Mouse (Mus musculus) embryonic facial prominence, embryonic 12.5 days (tissue): ENCODE measurements around the gene Zfhx3. TPM values are rescaled to one million over a fixed set of nuclear protein-coding genes. Genes with fewer than 3 reads are reported as not detected.

Source experiments
- ATAC-seq: fragments of 200-750 bp; cut with Nextera tagmentation; 2 replicates; pipeline ENCODE4 v1.8.0; 2017; ENCODE audit not compliant: insufficient number of reproducible peaks, insufficient read depth, low FRiP score, low TSS enrichment
- H3K27ac ChIP-seq: fragments of 300-500 bp; sonication (generic); 2 replicates; pipeline ENCODE4 v1.5.1; 2016; ENCODE audit warnings: mild to moderate bottlenecking
- H3K27me3 ChIP-seq: fragments of 300-500 bp; sonication (generic); 2 replicates; pipeline ENCODE4 v1.6.1; 2016; ENCODE audit warnings: mild to moderate bottlenecking, moderate library complexity
- H3K36me3 ChIP-seq: fragments of 300-500 bp; sonication (generic); 2 replicates; pipeline ENCODE4 v1.6.1; 2016; ENCODE audit warnings: mild to moderate bottlenecking
- H3K4me1 ChIP-seq: fragments of 300-500 bp; sonication (generic); 2 replicates; pipeline ENCODE4 v1.6.1; 2016
- H3K4me2 ChIP-seq: fragments of 300-500 bp; sonication (generic); replicated peaks from 2 replicates; pipeline ENCODE4 v1.6.1; 2016; ENCODE audit warnings: mild to moderate bottlenecking, moderate library complexity
- H3K4me3 ChIP-seq: fragments of 300-500 bp; sonication (generic); 2 replicates; pipeline ENCODE4 v1.5.1; 2016; ENCODE audit warnings: mild to moderate bottlenecking
- H3K9ac ChIP-seq: fragments of 300-500 bp; sonication (generic); 2 replicates; pipeline ENCODE4 v1.6.1; 2016; ENCODE audit warnings: mild to moderate bottlenecking, moderate library complexity
- H3K9me3 ChIP-seq: fragments of 300-500 bp; sonication (generic); 2 replicates; pipeline ENCODE4 v1.6.1; 2016; ENCODE audit warnings: mild to moderate bottlenecking, moderate library complexity
- WGBS: fragments of 180-500 bp; shearing (Covaris S2); methylation state at CpG from one replicate; pipeline ENCODE4 v1.1.7; 2016; 5-methylcytosine and 5-hydroxymethylcytosine counted together
- polyA plus RNA-seq: library from polyadenylated mRNA; unstranded; fragments of >200 nt; fragmentation: Nextera tagmentation; extraction: Ambion mirVana; gene quantifications from 2 replicates; pipeline ENCODE4 v1.2.1, GENCODE M21; 2016

Gene Zfhx3
- polyA plus RNA-seq, 1 experiment from 2014 or later: 43.1 TPM

DNA sequence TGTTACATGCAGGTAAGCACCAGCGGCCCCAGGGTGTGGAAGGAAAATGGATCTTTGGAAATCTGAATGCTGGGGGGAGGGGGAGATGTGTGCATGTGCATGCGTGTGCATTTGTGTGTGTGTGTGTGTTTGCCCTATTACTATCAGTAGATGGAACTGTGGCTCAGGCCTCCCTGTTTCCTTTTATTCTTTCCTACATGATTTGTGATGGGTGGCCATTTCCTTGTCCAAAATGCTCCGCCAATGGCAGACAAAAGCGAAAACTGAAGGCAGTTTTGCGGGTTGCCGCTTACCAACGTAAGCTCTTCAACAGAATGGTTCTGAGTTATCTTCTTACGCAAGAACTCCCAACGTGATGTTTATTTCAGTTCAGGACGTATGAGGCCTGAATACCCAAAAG is 910.6 kb downstream of the Zfhx3 start:
- Histone ChIP-seq H3K36me3 (peaks cover 10% of the 10 kb centered on the region), H3K27ac (no peak overlapping the region), H3K4me2 (no peak overlapping the region), H3K9ac (no peak overlapping the region), H3K4me1 (0 out of 2 replicates have a peak, but pooled peaks cover 11% of the 10 kb centered on the region), H3K9me3 (no peaks in the 10 kb centered on the region), H3K27me3 (no peaks in the 10 kb centered on the region), H3K4me3 (no peak overlapping the region)
- WGBS: 84% methylated on average over 10 of the region's 10 CpGs
- ATAC-seq: no peak

DNA sequence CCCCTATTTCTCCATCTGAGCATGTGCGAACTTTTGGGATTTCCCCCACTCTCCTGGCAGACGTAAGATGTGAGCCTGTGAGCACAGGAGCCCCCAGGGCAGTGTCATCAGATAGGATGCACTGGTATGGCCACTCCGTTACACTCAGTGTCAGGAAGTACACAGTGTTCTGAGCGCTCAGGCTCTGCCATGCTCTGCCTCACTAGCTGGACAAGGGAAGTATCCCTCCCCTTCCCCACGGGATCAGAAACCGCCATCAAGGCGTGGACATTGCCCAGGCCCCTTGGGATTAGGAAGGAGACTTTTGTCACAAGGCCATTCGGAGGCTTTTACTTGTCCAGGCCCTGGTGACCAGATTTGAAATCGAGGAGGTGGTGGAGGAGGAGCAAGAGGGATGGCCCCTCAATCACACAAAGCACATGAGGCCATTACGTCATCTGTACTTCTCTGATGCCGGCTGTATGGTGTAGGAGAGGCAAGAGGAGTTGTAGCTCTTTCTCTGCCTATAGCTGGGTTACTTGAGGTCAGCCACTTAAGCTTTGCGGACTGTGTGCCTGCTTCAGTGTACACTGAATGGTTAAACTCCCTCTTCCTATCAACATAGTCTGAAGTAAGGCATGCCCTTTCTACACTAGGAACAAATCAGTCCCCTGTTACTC is 912.1 kb downstream of the Zfhx3 start:
- 64% methylated on average over 12 of the region's 12 CpGs for WGBS
- Histone ChIP-seq H3K4me2 (no peak overlapping the region), H3K4me1 (0 out of 2 replicates have a peak, but pooled peaks cover 11% of the 10 kb centered on the region), H3K27ac (no peak overlapping the region; the same call in 1 of the 2 replicates), H3K4me3 (no peak overlapping the region), H3K27me3 (no peaks in the 10 kb centered on the region), H3K36me3 (peaks cover 15% of the 10 kb centered on the region), H3K9ac (no peak overlapping the region), H3K9me3 (no peaks in the 10 kb centered on the region)
- no peak for ATAC-seq

DNA sequence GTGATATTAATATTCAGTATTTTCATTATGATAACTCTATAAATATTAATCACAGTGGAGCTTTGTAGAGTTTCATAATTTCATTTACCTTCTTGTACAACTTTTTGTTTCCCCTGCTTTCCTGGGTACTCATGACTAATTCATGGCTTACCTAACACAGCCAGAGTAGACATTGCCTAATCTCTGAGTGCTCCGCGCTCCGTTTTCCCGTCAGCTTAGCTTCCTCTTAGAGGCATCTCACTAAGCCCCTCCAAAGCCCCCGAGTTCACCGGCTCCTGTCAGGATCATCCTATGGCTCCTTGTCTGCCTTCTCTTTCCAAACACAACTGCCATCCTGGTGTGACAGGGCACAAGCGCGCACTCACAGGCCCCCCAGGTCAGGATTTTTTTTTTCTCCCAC is 916.6 kb downstream of the Zfhx3 start:
- Histone ChIP-seq H3K4me3 (no peak overlapping the region), H3K4me1 (peaks cover 8% of the 10 kb centered on the region; the same call in 1 of the 2 replicates), H3K27me3 (no peaks in the 10 kb centered on the region), H3K36me3 (peaks cover 28% of the 10 kb centered on the region), H3K27ac (no peak overlapping the region), H3K9me3 (no peaks in the 10 kb centered on the region), H3K4me2 (no peak overlapping the region), H3K9ac (no peak overlapping the region)
- ATAC-seq: no peak
- 82% methylated on average over 8 of the region's 8 CpGs for WGBS

DNA sequence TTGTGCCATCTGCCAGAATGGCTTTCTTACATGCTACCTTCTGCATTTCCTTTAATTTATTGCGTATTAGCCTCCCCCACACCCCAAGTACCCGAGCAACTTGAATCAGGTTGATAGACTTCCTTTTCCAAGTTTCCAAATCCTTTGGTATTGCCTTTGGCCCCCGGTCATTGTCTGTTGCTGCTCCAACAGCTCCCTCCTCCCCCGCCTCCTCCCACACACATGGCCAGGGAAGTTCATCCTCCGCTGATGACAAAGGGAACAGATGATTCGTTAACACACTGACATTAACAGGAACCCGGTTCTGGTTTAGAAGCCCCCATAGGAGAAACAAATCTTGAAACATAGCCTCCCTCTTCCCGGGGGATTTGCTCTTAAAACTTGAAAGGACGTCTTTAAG is 917.5 kb downstream of the Zfhx3 start:
- Histone ChIP-seq H3K9ac (no peak overlapping the region), H3K27ac (no peak overlapping the region), H3K9me3 (no peaks in the 10 kb centered on the region), H3K4me1 (peaks cover 3% of the 10 kb centered on the region; the same call in 1 of the 2 replicates), H3K27me3 (no peaks in the 10 kb centered on the region), H3K4me3 (no peak overlapping the region), H3K36me3 (peaks cover 28% of the 10 kb centered on the region), H3K4me2 (no peak overlapping the region)
- no peak for ATAC-seq
- 76% methylated on average over 9 of the region's 9 CpGs for WGBS

DNA sequence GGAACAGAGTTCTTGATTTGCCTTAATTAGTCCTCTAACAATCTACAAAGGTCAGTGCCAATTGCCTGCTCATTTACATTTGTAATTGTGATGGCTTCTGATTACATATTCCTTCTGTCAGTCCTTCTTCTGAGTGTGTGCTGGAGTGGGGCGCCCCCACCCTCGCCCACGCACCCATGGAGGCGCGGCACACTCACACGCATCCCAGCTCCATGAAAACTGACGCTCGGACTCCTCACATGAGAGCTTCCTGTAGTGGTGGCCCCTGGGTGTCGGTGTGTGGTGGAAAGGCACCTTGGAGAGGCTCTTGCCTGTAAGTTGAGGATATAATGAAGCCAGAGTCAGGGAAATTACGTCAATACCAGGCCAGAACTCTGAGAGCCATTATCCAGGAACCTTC is 921.0 kb downstream of the Zfhx3 start:
- H3K4me1 ChIP-seq: peaks cover 18% of the 10 kb centered on the region
- H3K9me3 ChIP-seq: no peaks in the 10 kb centered on the region
- no peak for ATAC-seq
- no peak overlapping the region for H3K4me3 ChIP-seq
- no peak overlapping the region for H3K9ac ChIP-seq
- H3K27me3 ChIP-seq: no peaks in the 10 kb centered on the region
- 76% methylated on average over 10 of the region's 10 CpGs for WGBS
- no peak overlapping the region for H3K27ac ChIP-seq
- H3K4me2 ChIP-seq: no peak overlapping the region
- H3K36me3 ChIP-seq: peaks cover 16% of the 10 kb centered on the region

DNA sequence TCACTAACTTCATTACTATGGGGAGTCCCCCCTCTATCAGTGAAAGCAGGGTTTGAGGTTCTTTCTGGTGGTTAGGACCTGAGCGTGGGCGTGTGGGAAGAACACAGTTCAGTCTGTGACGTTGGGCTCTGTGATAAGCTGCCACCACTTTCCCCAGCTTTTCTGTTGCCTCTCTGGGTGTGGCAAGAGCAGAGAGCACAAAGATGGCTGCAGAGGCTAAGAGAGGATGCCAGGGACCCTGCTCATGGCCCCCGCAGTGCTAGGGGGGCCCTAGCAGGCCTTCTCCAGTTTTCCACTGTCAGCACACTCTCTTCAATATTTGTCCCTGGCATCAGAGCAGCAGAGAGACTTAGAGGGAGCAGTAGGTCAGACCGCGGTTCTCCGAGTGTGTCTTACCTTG is 924.0 kb downstream of the Zfhx3 start:
- H3K9me3 ChIP-seq: no peaks in the 10 kb centered on the region
- H3K4me3 ChIP-seq: no peak overlapping the region
- peaks cover 3% of the 10 kb centered on the region for H3K36me3 ChIP-seq
- no peak for ATAC-seq
- WGBS: 86% methylated on average over 7 of the region's 7 CpGs
- H3K4me2 ChIP-seq: no peak overlapping the region
- H3K27me3 ChIP-seq: no peaks in the 10 kb centered on the region
- no peak overlapping the region for H3K9ac ChIP-seq
- no peak overlapping the region for H3K27ac ChIP-seq
- peaks cover 18% of the 10 kb centered on the region for H3K4me1 ChIP-seq

DNA sequence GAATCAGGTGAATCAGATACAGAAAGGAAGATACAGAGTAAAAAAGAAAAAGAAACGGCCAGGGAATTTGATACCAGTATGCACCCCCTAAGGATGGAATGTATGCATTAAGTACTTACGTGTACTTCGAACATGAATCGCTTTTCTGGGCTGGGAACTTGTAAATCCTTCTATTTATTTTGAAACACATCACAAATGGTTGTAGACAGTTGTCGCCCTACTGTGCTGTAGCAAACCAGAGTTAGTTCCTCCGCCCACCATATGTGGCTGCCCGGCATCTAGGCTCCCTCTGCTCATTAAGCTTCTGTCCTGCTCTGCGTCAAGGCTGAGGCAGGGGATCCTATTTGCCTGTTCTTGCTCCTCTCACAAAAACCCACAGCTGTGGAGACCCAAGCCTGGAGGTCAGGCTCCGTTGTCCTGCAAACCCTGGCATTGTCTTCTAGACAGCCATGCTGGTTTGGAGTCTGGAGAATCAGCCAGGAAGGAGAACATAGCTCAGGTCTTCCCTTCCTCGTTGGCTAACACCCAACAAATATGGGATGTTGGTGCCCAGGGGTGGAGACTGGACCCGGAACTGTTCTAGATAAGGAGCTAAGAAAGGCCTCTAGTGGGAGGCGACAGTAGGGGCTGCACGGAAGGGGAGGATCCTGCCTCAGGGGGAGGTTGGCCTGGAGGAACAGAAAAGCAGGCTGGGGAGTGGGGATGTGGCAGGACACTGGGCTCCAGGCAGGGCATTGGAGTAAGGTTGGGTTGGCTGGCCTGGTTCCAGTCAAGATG is 925.2 kb downstream of the Zfhx3 start:
- Histone ChIP-seq H3K27ac (no peak overlapping the region; the same call in 1 of the 2 replicates), H3K4me1 (peaks cover 15% of the 10 kb centered on the region), H3K9ac (no peak overlapping the region), H3K9me3 (no peaks in the 10 kb centered on the region), H3K27me3 (no peaks in the 10 kb centered on the region), H3K36me3 (no peaks in the 10 kb centered on the region), H3K4me3 (no peak overlapping the region), H3K4me2 (no peak overlapping the region)
- ATAC-seq: no peak
- WGBS: 66% methylated on average over 13 of the region's 13 CpGs

DNA sequence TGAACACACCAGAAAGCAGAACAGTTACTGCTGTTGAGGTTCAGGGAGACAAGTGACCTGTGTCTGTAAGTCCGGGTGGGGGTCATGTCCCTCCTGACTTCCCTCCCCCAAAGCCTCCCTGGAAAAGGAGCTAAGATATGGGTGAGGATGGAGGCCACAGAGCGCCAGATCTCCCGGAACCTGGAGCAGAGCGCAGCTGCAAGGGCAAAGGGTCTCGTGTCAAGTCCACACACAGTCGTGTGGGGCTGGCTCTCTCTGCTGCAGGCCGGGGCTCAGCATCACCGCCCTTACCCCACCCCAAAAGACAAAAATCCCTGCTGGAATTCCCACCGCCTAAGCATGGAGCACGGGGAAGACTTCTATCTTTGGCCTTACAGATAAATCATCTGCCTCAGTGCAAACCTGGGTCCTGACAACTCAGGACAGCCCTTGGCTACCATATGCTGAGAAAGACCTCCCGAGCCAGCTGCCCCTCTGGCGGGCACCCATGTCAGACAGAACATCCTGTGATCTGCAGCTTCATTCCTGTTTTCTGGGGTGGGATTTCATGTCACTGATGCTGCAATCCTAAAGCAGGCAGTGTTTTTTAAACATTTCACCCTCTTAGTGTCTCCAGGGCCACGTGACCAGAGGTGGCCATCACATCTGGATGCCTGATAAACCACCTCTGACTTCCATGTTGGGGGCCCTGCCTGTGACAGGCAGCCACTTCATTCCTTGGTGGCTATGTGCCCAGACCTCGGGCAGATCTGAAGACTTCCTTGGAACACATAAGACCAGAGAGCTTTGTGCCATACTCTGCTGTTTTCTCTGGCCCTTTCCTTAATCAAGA is 926.0 kb downstream of the Zfhx3 start:
- H3K27me3 ChIP-seq: no peaks in the 10 kb centered on the region
- 85% methylated on average over 14 of the region's 14 CpGs for WGBS
- peaks cover 15% of the 10 kb centered on the region for H3K4me1 ChIP-seq
- ATAC-seq: no peak
- H3K4me2 ChIP-seq: no peak overlapping the region
- H3K9ac ChIP-seq: no peak overlapping the region
- H3K4me3 ChIP-seq: no peak overlapping the region
- no peaks in the 10 kb centered on the region; the same call in 1 of the 2 replicates for H3K36me3 ChIP-seq
- H3K9me3 ChIP-seq: no peaks in the 10 kb centered on the region
- H3K27ac ChIP-seq: no peak overlapping the region

DNA sequence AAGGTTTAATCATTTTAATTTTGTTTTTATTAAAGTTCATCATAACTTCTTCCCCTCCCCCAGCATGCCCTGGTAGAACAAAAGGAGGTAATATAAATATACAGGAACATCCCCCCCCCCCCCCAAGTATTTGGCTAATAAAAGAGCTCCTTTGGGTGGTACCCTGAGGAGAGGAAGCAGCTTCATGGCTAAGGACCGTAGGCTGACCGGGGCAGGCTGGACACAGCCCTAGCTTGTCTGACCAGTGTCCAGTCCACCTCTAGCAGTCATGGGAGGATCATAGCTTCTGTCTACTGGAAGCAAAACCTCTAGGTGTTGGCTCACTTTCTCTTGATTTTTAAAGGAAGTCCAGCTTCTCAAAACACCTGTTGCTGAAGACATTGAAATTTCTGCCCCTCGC is 927.0 kb downstream of the Zfhx3 start:
- Histone ChIP-seq H3K36me3 (peaks cover 6% of the 10 kb centered on the region), H3K27me3 (no peaks in the 10 kb centered on the region), H3K9me3 (no peaks in the 10 kb centered on the region), H3K9ac (no peak overlapping the region), H3K27ac (no peak overlapping the region), H3K4me1 (peaks cover 15% of the 10 kb centered on the region), H3K4me3 (no peak overlapping the region), H3K4me2 (no peak overlapping the region)
- WGBS: 80% methylated on average over 3 of the region's 3 CpGs
- ATAC-seq: no peak

DNA sequence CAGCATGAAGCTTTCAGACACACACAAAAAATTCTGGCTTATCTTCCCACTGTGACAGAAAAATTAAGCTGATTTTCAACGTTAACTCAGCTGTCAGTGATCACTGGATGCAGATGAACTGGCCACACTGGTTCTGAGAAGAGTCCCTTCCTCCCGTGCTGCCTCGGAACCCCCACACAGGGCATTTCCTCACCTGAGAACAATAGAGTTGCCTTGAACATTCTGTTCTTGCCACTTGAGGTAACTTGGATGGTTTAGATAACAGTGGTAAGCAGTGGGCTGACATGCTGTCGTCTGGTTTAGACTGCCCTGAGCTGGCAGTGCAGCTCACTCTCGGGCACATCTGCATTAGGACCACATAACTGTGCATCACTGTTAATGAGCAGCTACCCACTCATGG is 927.5 kb downstream of the Zfhx3 start:
- Histone ChIP-seq H3K36me3 (peaks cover 6% of the 10 kb centered on the region), H3K4me3 (no peak overlapping the region), H3K9ac (no peak overlapping the region), H3K4me2 (no peak overlapping the region), H3K27ac (no peak overlapping the region), H3K27me3 (no peaks in the 10 kb centered on the region), H3K4me1 (peaks cover 15% of the 10 kb centered on the region), H3K9me3 (no peaks in the 10 kb centered on the region)
- ATAC-seq: no peak
- 72% methylated on average over 5 of the region's 5 CpGs for WGBS

DNA sequence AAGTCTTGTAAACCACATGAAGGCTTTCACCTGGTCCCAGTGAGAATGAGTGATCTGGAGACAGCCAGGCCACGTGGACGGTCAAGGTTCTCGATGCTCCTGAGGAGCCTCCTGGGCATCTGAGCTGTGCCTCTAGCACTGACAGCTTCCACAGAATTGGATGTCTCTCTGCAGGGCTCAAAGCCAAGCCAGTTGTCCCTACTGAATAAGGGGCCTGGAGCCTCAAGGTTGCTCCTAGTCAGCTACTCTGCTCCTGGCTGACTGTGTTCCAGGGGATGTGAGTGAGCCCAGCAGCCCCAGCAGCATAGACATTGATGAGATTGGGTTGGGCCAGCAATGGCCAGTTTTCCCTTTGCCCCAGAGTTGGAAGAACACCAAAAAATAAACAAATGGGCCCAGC is 927.9 kb downstream of the Zfhx3 start:
- H3K9ac ChIP-seq: no peak overlapping the region
- H3K27me3 ChIP-seq: no peaks in the 10 kb centered on the region
- peaks cover 6% of the 10 kb centered on the region for H3K36me3 ChIP-seq
- peaks cover 16% of the 10 kb centered on the region for H3K4me1 ChIP-seq
- H3K4me3 ChIP-seq: no peak overlapping the region
- no peak for ATAC-seq
- 96% methylated on average over 3 of the region's 3 CpGs for WGBS
- H3K9me3 ChIP-seq: no peaks in the 10 kb centered on the region
- no peak overlapping the region for H3K27ac ChIP-seq
- no peak overlapping the region for H3K4me2 ChIP-seq
